Mouse (Mus musculus) granulocyte monocyte progenitor cell, adult 5-6 weeks (primary cell): Measurements from ENCODE around the gene Ice1. TPM values are rescaled to one million over a fixed set of nuclear protein-coding genes. Genes with fewer than 3 reads are reported as not detected.

ENCODE experiments used
- ATAC-seq: replicated peaks from 2 replicates; pipeline ENCODE4 v1.8.0; 2016; ENCODE audit warnings: mild to moderate bottlenecking, moderate TSS enrichment, inconsistent platforms; ENCODE audit not compliant: poor library complexity, severe bottlenecking
- total RNA-seq, 2 experiments: library from RNA; stranded (forward) in 1 of 2; stranded (reverse) in 1 of 2; fragments of 200-712, 200-1000 nt in 1 of 2; fragments of >200 nt in 1 of 2; fragmentation: Nextera tagmentation in 1 of 2; gene quantifications; 2 replicates each; pipeline ENCODE4 v1.2.3; 2014 to 2017

The Ice1 gene
- total RNA-seq, 2 experiments from 2014 or later: 24.9 to 33.6 TPM

- peak; percentile 64 for ATAC-seq
These were observed 3.9 kb upstream of the Ice1 start for GRCm38 (mm10) chr13:70641381-70641780.

- no peak for ATAC-seq
These were observed 2.2 kb upstream of the Ice1 start for GRCm38 (mm10) chr13:70639639-70640038.

- peak; percentile 75 for ATAC-seq
These were observed 343 bp upstream of the Ice1 start for GRCm38 (mm10) chr13:70637662-70638291.

- ATAC-seq: no peak
These were observed 728 bp downstream of the Ice1 start for GRCm38 (mm10) chr13:70636706-70637105.

- no peak for ATAC-seq
These were observed 1.8 kb downstream of the Ice1 start for GRCm38 (mm10) chr13:70635591-70635990.

- ATAC-seq: no peak
These were observed 11.0 kb downstream of the Ice1 start for GRCm38 (mm10) chr13:70626416-70626815.

GRCm38 (mm10) chr13:70625665-70626064, 11.8 kb downstream of the Ice1 start:
- no peak for ATAC-seq

- ATAC-seq: no peak
These were observed 13.0 kb downstream of the Ice1 start for GRCm38 (mm10) chr13:70624445-70624844.

- ATAC-seq: no peak
These were observed 14.9 kb downstream of the Ice1 start for GRCm38 (mm10) chr13:70622461-70623057.

GRCm38 (mm10) chr13:70621509-70621908, 15.9 kb downstream of the Ice1 start:
- no peak for ATAC-seq

GRCm38 (mm10) chr13:70612837-70613236, 24.6 kb downstream of the Ice1 start:
- ATAC-seq: no peak

GRCm38 (mm10) chr13:70610431-70611420, 26.7 kb downstream of the Ice1 start:
- peak; percentile 84 for ATAC-seq

GRCm38 (mm10) chr13:70609632-70610031, 27.8 kb downstream of the Ice1 start:
- no peak for ATAC-seq

GRCm38 (mm10) chr13:70605366-70605765, 32.1 kb downstream of the Ice1 start:
- ATAC-seq: no peak

GRCm38 (mm10) chr13:70604723-70605122, 32.7 kb downstream of the Ice1 start:
- ATAC-seq: peak; percentile 45

- no peak for ATAC-seq
These were observed 35.9 kb downstream of the Ice1 start for GRCm38 (mm10) chr13:70601566-70601965.

- ATAC-seq: no peak
These were observed 37.3 kb downstream of the Ice1 start for GRCm38 (mm10) chr13:70599964-70600619.

- ATAC-seq: no peak
These were observed 38.5 kb downstream of the Ice1 start for GRCm38 (mm10) chr13:70598941-70599340.

GRCm38 (mm10) chr13:70596901-70597300, 40.5 kb downstream of the Ice1 start:
- no peak for ATAC-seq

GRCm38 (mm10) chr13:70590248-70590762, 47.1 kb downstream of the Ice1 start:
- no peak for ATAC-seq
